Mouse (Mus musculus): ENCODE measurements around the gene Ivns1abp. TPM values are rescaled to one million over a fixed set of nuclear protein-coding genes. Genes with fewer than 3 reads are reported as not detected.

The Ivns1abp gene
- polyA plus RNA-seq, 1 experiment from 2014 or later, result 325 TPM

GRCm38 (mm10) chr1:151311379-151311778 lies 32.9 kb upstream of the Ivns1abp start:
- 89% methylated on average over 11 of the region's 11 CpGs for WGBS

GRCm38 (mm10) chr1:151319267-151319666 lies 25.0 kb upstream of the Ivns1abp start:
- Histone ChIP-seq H3K27me3 (no peaks in the 10 kb centered on the region), H3K9me3 (replicated peaks) (no peaks in the 10 kb centered on the region), H3K27ac (no peak overlapping the region), H3K4me3 (no peak overlapping the region), H3K4me2 (replicated peaks) (no peak overlapping the region), H3K4me1 (no peaks in the 10 kb centered on the region), H3K36me3 (no peaks in the 10 kb centered on the region), H3K9ac (no peak overlapping the region)
- WGBS, result 84% methylated on average over 7 of the region's 7 CpGs
- no peak for ATAC-seq (ENCODE audit: low FRiP score)

More at GRCm38 (mm10) chr1:151311379-151311778, 32.9 kb upstream of the Ivns1abp start:
- Histone ChIP-seq H3K4me2 (replicated peaks) (no peak overlapping the region), H3K36me3 (no peaks in the 10 kb centered on the region), H3K4me1 (no peaks in the 10 kb centered on the region), H3K9me3 (replicated peaks) (no peaks in the 10 kb centered on the region), H3K27me3 (no peaks in the 10 kb centered on the region), H3K27ac (no peak overlapping the region), H3K9ac (no peak overlapping the region), H3K4me3 (no peak overlapping the region)
- ATAC-seq (ENCODE audit: low FRiP score), result no peak

DNA sequence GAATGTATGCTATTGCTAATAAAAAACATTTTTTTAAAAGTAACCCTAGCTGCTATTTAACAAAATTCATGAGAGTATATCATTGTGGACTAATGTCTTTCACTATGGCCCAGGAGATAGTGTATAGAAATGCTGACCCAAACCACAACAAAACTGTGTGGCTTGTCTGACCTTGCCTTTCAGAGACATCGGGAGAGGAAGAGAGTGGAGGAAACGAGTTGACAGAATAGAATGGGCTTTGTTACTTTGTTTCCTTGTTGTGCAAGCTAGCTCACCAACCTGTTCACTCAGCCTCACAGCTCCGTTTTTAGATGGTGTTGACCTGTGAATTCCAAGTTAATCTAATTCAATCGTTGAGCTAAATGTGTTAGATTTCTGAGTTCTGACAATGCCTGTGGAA lies 23.9 kb upstream of the Ivns1abp start:
- no peaks in the 10 kb centered on the region for H3K9me3 ChIP-seq (replicated peaks)
- no peak for ATAC-seq (ENCODE audit: low FRiP score)
- H3K4me3 ChIP-seq, result no peak overlapping the region
- 74% methylated on average over 4 of the region's 4 CpGs for WGBS
- no peak overlapping the region for H3K9ac ChIP-seq
- no peaks in the 10 kb centered on the region for H3K27me3 ChIP-seq
- no peaks in the 10 kb centered on the region for H3K4me1 ChIP-seq
- H3K4me2 ChIP-seq (replicated peaks), result no peak overlapping the region
- H3K27ac ChIP-seq, result no peak overlapping the region
- no peaks in the 10 kb centered on the region for H3K36me3 ChIP-seq

DNA sequence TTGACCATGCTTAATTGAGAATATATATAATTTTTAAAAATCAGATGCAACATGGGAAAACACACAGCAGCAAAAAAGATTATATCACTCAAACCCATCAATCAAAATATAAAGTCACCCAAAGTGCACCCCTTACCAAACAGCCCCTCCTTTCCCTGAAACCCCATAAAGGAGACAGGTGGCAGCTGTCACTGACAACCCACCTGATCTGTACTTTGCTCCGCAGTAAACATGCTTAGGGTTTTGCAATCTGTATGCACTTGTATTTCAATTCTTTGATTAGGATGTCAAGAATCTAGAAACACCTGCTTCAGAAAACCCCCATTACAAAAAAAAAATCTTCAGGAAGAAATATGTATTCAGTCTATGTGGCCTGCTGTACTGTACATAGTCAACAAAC lies 18.9 kb upstream of the Ivns1abp start:
- Histone ChIP-seq H3K4me2 (replicated peaks) (no peak overlapping the region), H3K27me3 (no peaks in the 10 kb centered on the region), H3K9me3 (replicated peaks) (no peaks in the 10 kb centered on the region), H3K36me3 (no peaks in the 10 kb centered on the region), H3K4me1 (no peaks in the 10 kb centered on the region), H3K9ac (no peak overlapping the region), H3K4me3 (no peak overlapping the region), H3K27ac (no peak overlapping the region)
- ATAC-seq (ENCODE audit: low FRiP score), result no peak
- WGBS, result 91% methylated on average over 1 of the region's 1 CpGs

DNA sequence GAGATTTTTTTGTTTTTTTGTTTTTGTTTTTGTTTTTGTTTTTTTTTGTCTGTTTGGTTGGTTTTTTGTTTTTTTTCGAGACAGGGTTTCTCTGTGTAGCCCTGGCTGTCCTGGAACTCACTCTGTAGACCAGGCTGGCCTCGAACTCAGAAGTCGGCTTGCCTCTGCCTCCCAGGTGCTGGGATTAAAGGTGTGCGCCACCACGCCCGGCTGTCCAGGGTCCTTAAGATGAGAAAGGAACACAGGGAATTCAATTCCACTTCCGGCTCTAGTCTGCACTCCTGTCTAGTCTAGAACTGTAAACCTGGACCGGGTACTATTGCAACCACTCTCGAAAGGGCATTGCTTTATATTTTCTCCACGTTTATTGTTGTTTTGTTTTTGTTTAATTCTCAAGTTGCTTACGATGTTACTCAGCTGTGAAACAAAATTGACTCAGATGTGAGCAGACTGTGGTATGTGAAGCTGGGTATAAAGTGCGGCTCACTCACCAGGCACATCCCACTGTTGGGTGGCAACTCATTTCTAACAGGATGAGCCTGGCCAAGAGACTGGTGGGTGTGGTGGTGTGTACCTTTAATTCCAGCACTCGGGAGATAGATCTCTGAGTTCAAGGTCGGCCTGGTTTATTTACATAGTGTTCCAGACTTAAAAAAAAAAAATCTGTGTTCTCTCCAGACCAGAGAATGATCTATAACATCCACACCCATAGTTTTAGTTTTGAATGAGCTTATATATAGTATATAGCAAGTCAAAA lies 15.8 kb upstream of the Ivns1abp start:
- no peak for ATAC-seq (ENCODE audit: low FRiP score)
- WGBS, result 90% methylated on average over 14 of the region's 14 CpGs

GRCm38 (mm10) chr1:151329601-151330000 lies 14.7 kb upstream of the Ivns1abp start:
- no peak overlapping the region for H3K4me3 ChIP-seq
- no peaks in the 10 kb centered on the region for H3K27me3 ChIP-seq
- H3K9me3 ChIP-seq (replicated peaks), result no peaks in the 10 kb centered on the region
- no peaks in the 10 kb centered on the region for H3K36me3 ChIP-seq
- no peak overlapping the region for H3K4me2 ChIP-seq (replicated peaks)
- H3K27ac ChIP-seq, result no peak overlapping the region
- no peaks in the 10 kb centered on the region for H3K4me1 ChIP-seq
- WGBS, result 84% methylated on average over 7 of the region's 7 CpGs
- H3K9ac ChIP-seq, result no peak overlapping the region
- ATAC-seq (ENCODE audit: low FRiP score), result no peak

More for the DNA sequence above, 15.8 kb upstream of the Ivns1abp start:
- Histone ChIP-seq H3K4me2 (replicated peaks) (no peak overlapping the region), H3K4me3 (no peak overlapping the region), H3K9ac (no peak overlapping the region), H3K27ac (no peak overlapping the region), H3K27me3 (no peaks in the 10 kb centered on the region), H3K9me3 (replicated peaks) (no peaks in the 10 kb centered on the region), H3K36me3 (no peaks in the 10 kb centered on the region), H3K4me1 (no peaks in the 10 kb centered on the region)

DNA sequence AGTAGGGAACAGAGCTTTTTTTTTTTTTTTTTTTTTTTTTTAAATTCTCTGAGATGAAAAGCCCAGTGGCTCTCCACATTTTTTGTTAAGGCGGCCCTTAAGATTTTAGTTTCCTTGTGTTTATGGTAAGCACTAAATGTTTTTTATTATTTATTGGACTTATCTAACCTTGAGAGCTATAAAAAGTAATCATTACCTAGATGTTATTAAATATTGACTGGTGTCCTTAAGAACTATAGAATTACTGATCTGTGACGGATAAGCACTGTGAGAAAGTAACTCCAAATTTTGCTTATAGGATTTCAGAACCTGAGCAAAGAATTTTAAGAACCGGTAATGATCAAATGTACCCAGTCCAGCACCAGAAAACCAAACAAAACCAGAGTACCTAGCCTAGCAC lies 11.5 kb upstream of the Ivns1abp start:
- Histone ChIP-seq H3K9me3 (replicated peaks) (no peaks in the 10 kb centered on the region), H3K9ac (no peak overlapping the region), H3K4me3 (no peak overlapping the region), H3K27ac (no peak overlapping the region), H3K27me3 (no peaks in the 10 kb centered on the region), H3K36me3 (no peaks in the 10 kb centered on the region), H3K4me2 (replicated peaks) (no peak overlapping the region), H3K4me1 (no peaks in the 10 kb centered on the region)
- ATAC-seq (ENCODE audit: low FRiP score), result no peak
- WGBS, result 95% methylated on average over 3 of the region's 3 CpGs

- H3K4me2 ChIP-seq (replicated peaks), result no peak overlapping the region
- H3K36me3 ChIP-seq, result no peaks in the 10 kb centered on the region
- H3K27ac ChIP-seq, result no peak overlapping the region
- H3K9me3 ChIP-seq (replicated peaks), result no peaks in the 10 kb centered on the region
- no peaks in the 10 kb centered on the region for H3K27me3 ChIP-seq
- H3K9ac ChIP-seq, result no peak overlapping the region
- H3K4me3 ChIP-seq, result no peak overlapping the region
- no peak for ATAC-seq (ENCODE audit: low FRiP score)
- H3K4me1 ChIP-seq, result peaks cover 13% of the 10 kb centered on the region
These were observed 6.0 kb upstream of the Ivns1abp start for GRCm38 (mm10) chr1:151338234-151338633.

DNA sequence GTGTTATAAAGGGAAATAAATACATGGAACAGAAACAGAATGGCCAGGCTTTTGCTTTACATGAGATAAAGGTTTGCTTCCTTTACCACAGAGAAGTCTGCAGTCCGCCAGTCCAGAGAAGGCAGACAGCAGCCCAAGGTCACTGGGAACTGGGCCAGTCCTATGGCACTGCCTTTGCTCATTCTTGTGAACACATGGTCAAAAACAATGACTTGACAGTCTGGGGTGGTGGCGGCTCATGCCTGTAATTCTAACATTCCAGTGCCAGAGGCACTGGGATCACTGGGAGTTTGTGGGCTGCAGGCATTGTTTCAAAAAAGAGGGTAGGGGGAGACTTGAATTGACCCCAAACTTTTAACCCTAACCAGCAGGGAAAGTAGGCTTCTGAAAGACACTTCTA lies 5.3 kb upstream of the Ivns1abp start:
- no peak overlapping the region for H3K4me3 ChIP-seq
- peaks cover 19% of the 10 kb centered on the region for H3K4me1 ChIP-seq
- no peak overlapping the region for H3K27ac ChIP-seq
- no peak overlapping the region for H3K9ac ChIP-seq
- no peaks in the 10 kb centered on the region for H3K9me3 ChIP-seq (replicated peaks)
- ATAC-seq (ENCODE audit: low FRiP score), result no peak
- 30% methylated on average over 2 of the region's 2 CpGs for WGBS
- H3K27me3 ChIP-seq, result no peaks in the 10 kb centered on the region
- H3K4me2 ChIP-seq (replicated peaks), result no peak overlapping the region
- H3K36me3 ChIP-seq, result no peaks in the 10 kb centered on the region

DNA sequence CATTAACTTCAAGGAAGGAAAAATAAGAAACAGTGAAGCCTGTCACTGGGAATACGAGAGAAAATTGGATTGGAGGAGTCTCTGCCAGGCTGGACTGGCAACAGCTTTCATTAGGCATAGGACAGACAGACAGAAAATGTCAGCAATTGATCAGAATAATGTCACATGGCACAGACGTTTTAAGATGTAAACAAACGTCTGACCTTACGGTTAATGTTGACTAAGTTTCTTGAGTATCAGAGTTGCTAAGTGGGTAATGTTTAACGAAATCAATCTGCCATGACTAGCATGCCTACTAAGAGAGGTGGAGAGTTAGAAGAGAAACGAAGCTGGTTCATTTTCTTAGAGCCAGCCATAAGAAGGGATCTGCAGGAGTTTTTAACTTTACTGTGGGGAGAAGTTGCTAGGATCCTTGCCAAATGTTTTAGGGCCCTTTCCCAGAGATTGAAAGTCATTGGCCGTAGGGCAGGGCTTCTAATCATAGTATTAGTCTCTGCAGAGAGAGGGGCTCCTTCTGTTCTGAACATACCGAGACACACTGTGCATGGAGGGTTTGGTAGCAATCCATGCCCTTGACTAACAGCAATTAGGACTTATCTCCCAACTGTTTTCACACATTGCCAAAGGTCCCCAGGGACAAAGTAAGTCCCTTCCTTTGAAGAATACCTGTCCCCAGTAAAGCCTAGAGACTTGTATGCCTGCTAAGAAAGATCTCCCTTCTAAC lies 2.8 kb upstream of the Ivns1abp start:
- Histone ChIP-seq H3K4me1 (peaks cover 26% of the 10 kb centered on the region), H3K27ac (no peak overlapping the region), H3K9ac (no peak overlapping the region), H3K4me3 (no peak overlapping the region), H3K36me3 (no peaks in the 10 kb centered on the region), H3K4me2 (replicated peaks) (no peak overlapping the region), H3K27me3 (no peaks in the 10 kb centered on the region), H3K9me3 (replicated peaks) (no peaks in the 10 kb centered on the region)
- WGBS, result 74% methylated on average over 8 of the region's 8 CpGs
- no peak for ATAC-seq (ENCODE audit: low FRiP score)

GRCm38 (mm10) chr1:151342311-151342710 lies 2.0 kb upstream of the Ivns1abp start:
- no peak for ATAC-seq (ENCODE audit: low FRiP score)
- Histone ChIP-seq H3K9me3 (replicated peaks) (no peaks in the 10 kb centered on the region), H3K4me2 (replicated peaks) (no peak overlapping the region), H3K27ac (no peak overlapping the region), H3K4me1 (peaks cover 33% of the 10 kb centered on the region), H3K36me3 (no peaks in the 10 kb centered on the region), H3K27me3 (no peaks in the 10 kb centered on the region), H3K4me3 (no peak overlapping the region), H3K9ac (no peak overlapping the region)
- 76% methylated on average over 3 of the region's 3 CpGs for WGBS

- ATAC-seq (ENCODE audit: low FRiP score), result no peak
- H3K27ac ChIP-seq, result no peak overlapping the region
These were observed 1.3 kb upstream of the Ivns1abp start for GRCm38 (mm10) chr1:151342968-151343367.

More at GRCm38 (mm10) chr1:151342968-151343367, 1.3 kb upstream of the Ivns1abp start:
- H3K4me3 ChIP-seq, result 0 out of 2 replicates have a peak overlapping the region, but pooled peaks have one; percentile 10
- no peaks in the 10 kb centered on the region for H3K9me3 ChIP-seq (replicated peaks)
- WGBS, result 31% methylated on average over 6 of the region's 6 CpGs
- no peaks in the 10 kb centered on the region for H3K36me3 ChIP-seq
- peak overlapping the region; percentile 62 for H3K4me2 ChIP-seq (replicated peaks)
- H3K9ac ChIP-seq, result no peak overlapping the region
- no peaks in the 10 kb centered on the region for H3K27me3 ChIP-seq
- H3K4me1 ChIP-seq, result peaks cover 33% of the 10 kb centered on the region

All from hindbrain, embryonic 12.5 days (tissue).